Comparison of ENCODE assay signal across 8 mouse cellular contexts in the genomic region with DNA sequence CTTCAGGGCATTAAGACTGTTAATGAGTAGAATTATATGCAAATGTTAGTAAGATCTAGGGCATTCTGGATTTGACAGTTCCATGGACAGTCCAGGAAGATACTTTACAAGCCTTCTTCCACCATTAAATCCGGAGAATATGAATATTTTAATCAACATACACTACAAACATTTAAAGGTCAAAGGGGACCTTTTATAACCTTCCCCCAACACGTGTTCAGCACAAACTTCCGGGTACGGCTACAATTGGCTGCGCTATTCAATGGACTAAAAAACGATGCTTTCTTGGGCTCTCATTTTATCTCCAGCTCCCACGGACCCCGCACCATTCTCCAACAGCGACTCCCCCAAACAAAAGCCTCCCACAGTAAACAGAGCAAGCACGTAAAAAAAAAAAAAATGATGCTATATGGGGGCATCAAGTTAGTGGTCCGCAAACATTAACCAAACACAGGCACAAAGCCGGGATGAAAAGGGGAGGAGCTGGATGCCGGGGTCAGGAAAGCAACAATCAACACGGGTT. TPM values are rescaled to one million over a fixed set of nuclear protein-coding genes. Genes with fewer than 3 reads are reported as not detected.
DNase-seq lines count a peak whose midpoint lies in the region; ATAC-seq and TF ChIP-seq lines count a peak whose summit lies in the region.

No protein-coding gene starts in this region.

- peak in 1 of 2 experiments; percentile 9 for DNase-seq in spleen, adult 2 months (ENCODE audit: low read depth in 1 of 2, low spot score in 2 of 2)
- no peak for DNase-seq in spleen, postnatal 14 days (ENCODE audit: low spot score in 2 of 2)
- peak; percentile 37 for DNase-seq in embryo, embryonic 11 days
- peak; percentile 73 for DNase-seq in induced T-regulatory cell, adult 2 months (ENCODE audit: low read depth)
- no peak for DNase-seq in ovary, postnatal 10 days (ENCODE audit: low spot score)
- no peak for DNase-seq in left cerebral cortex, postnatal 10 days (ENCODE audit: extremely low spot score in 1 of 2, low spot score in 2 of 2)
- no peak for DNase-seq in cerebellum, adult 8-10 months

- no peak for TF ChIP-seq CTCF in spleen, adult 2 months (IDR thresholded peaks at IDR 0.05; ENCODE audit: extremely low read depth, insufficient read depth, insufficient read length, insufficient replicate concordance)

- peak overlapping the region; percentile 88 for H3K4me3 ChIP-seq in spleen, adult 2 months (ENCODE audit: extremely low read depth, insufficient read depth, insufficient read length)

- H3K27me3 ChIP-seq in spleen, adult 2 months (ENCODE audit: control insufficient read depth, insufficient read depth, low read length) = no peaks in the 10 kb centered on the region

- TF ChIP-seq POLR2A in spleen, adult 2 months (IDR thresholded peaks at IDR 0.05; ENCODE audit: low read depth, low read length) = no peak

- peak; percentile 38 for ATAC-seq in megakaryocyte progenitor cell, adult 5-6 weeks (replicated peaks; ENCODE audit: poor library complexity)

- H3K27ac ChIP-seq in spleen, adult 2 months (ENCODE audit: insufficient read depth, low read length) = peak overlapping the region; percentile 79

- under 1% methylated on average over 14 of the region's 14 CpGs for WGBS in spleen, adult 2 months

- H3K4me1 ChIP-seq in spleen, adult 2 months (ENCODE audit: control insufficient read depth, insufficient read depth, insufficient read length) = no peaks in the 10 kb centered on the region

- intact Hi-C loops in left cerebral cortex, postnatal 10 days (cut with DNase I) = no loop called here

- 0 out of 2 replicates have a peak, but pooled peaks cover under 1% of the 10 kb centered on the region for H3K36me3 ChIP-seq in spleen, adult 2 months (ENCODE audit: control insufficient read depth, insufficient read depth, low read length)

RNA-seq across cellular contexts. Expression of a gene that starts 1.5 kb away (rescaled TPM):
- 12.2 and 14.4 TPM in 2 replicates for polyA plus RNA-seq in spleen, adult 2 months (2012; rRNA removed)
- total RNA-seq in megakaryocyte progenitor cell, adult 5-6 weeks (2015) = 94.8 and 95.7 TPM in 2 replicates
- total RNA-seq in megakaryocyte progenitor cell, adult 5-6 weeks (2017) = 162 and 219 TPM in 2 replicates
- total RNA-seq in left cerebral cortex, postnatal 10 days (2021) = 100 to 1,000 TPM; 128 to 143 TPM

RNA-seq across cellular contexts. Expression of a gene that starts 15.5 kb away (rescaled TPM):
- polyA plus RNA-seq in spleen, adult 2 months (2012; rRNA removed) = 18.4 and 22.8 TPM in 2 replicates
- 285 and 312 TPM in 2 replicates for total RNA-seq in megakaryocyte progenitor cell, adult 5-6 weeks (2015)
- 134 and 164 TPM in 2 replicates for total RNA-seq in megakaryocyte progenitor cell, adult 5-6 weeks (2017)
- 10 to 100 TPM; 36.2 to 42.3 TPM for total RNA-seq in left cerebral cortex, postnatal 10 days (2021)

RNA-seq across cellular contexts. Expression of a gene that starts 53.9 kb away (rescaled TPM):
- 39.4 and 42.7 TPM in 2 replicates for polyA plus RNA-seq in spleen, adult 2 months (2012; rRNA removed)
- 49.0 and 63.6 TPM in 2 replicates for total RNA-seq in megakaryocyte progenitor cell, adult 5-6 weeks (2015)
- total RNA-seq in megakaryocyte progenitor cell, adult 5-6 weeks (2017) = 45.2 and 50.1 TPM in 2 replicates
- total RNA-seq in left cerebral cortex, postnatal 10 days (2021) = 10 to 100 TPM; 21.4 to 23.2 TPM

RNA-seq across cellular contexts. Expression of a gene that starts 58.7 kb away (rescaled TPM):
- 1.5 and 1.7 TPM in 2 replicates for polyA plus RNA-seq in spleen, adult 2 months (2012; rRNA removed)
- 2.8 and 6.4 TPM in 2 replicates for total RNA-seq in megakaryocyte progenitor cell, adult 5-6 weeks (2015)
- 5.4 and 9.0 TPM in 2 replicates for total RNA-seq in megakaryocyte progenitor cell, adult 5-6 weeks (2017)
- total RNA-seq in left cerebral cortex, postnatal 10 days (2021) = 10 to 100 TPM; 21.1 TPM

Comparison
In these comparisons a context has a peak if more than half of its experiments do, and no peak if none do; other contexts are left out.
1. DNase-seq: peak in embryo, embryonic 11 days (single experiment) and induced T-regulatory cell, adult 2 months (single experiment); none in spleen, postnatal 14 days (0 of 2), ovary, postnatal 10 days (single experiment), left cerebral cortex, postnatal 10 days (0 of 2) and cerebellum, adult 8-10 months (single experiment).